Mouse (Mus musculus): Measurements from ENCODE around the gene Gm20379. TPM values are rescaled to one million over a fixed set of nuclear protein-coding genes. Genes with fewer than 3 reads are reported as not detected.
A peak's percentile ranks its signal among the peaks of the same experiment; 100 is the strongest.

The Gm20379 gene
- polyA plus RNA-seq, 1 experiment from 2014 or later = 0.90 TPM

- no peak overlapping the region for H3K4me2 ChIP-seq (ENCODE audit: low read depth, low read length)
- H3K27me3 ChIP-seq (ENCODE audit: control insufficient read depth, insufficient read depth, low read length) = no peaks in the 10 kb centered on the region
- no peak overlapping the region for H3K9ac ChIP-seq (ENCODE audit: low read length)
- H3K36me3 ChIP-seq (ENCODE audit: control insufficient read depth, insufficient read depth, low read length) = no peaks in the 10 kb centered on the region
- H3K4me1 ChIP-seq (ENCODE audit: control insufficient read depth, insufficient read depth, low read length) = peaks cover 7% of the 10 kb centered on the region
- no peak overlapping the region for H3K4me3 ChIP-seq (replicated peaks; ENCODE audit: low read length)
- no peak for ATAC-seq (ENCODE audit: insufficient read depth, low FRiP score)
- no peak overlapping the region for H3K27ac ChIP-seq (ENCODE audit: low read length)
- WGBS = 80% methylated on average over 6 of the region's 6 CpGs
- no peaks in the 10 kb centered on the region for H3K9me3 ChIP-seq (replicated peaks; ENCODE audit: control insufficient read depth, low read length)
Measured at GRCm38 (mm10) chr13:92351100-92351499, 45.3 kb downstream of the Gm20379 start.

- 9% methylated on average over 4 of the region's 4 CpGs for WGBS
- H3K27ac ChIP-seq (ENCODE audit: low read length) = peak overlapping the region; percentile 4; the same call in 1 of the 2 replicates
- peaks cover 1% of the 10 kb centered on the region; the same call in 1 of the 2 replicates for H3K36me3 ChIP-seq (ENCODE audit: control insufficient read depth, insufficient read depth, low read length)
- H3K27me3 ChIP-seq (ENCODE audit: control insufficient read depth, insufficient read depth, low read length) = no peaks in the 10 kb centered on the region
- H3K9ac ChIP-seq (ENCODE audit: low read length) = peak overlapping the region; percentile 63
- H3K9me3 ChIP-seq (replicated peaks; ENCODE audit: control insufficient read depth, low read length) = no peaks in the 10 kb centered on the region
- peaks cover 8% of the 10 kb centered on the region for H3K4me1 ChIP-seq (ENCODE audit: control insufficient read depth, insufficient read depth, low read length)
- H3K4me2 ChIP-seq (ENCODE audit: low read depth, low read length) = peak overlapping the region; percentile 61
- peak overlapping the region; percentile 77 for H3K4me3 ChIP-seq (replicated peaks; ENCODE audit: low read length)
- no peak for ATAC-seq (ENCODE audit: insufficient read depth, low FRiP score)
Measured at GRCm38 (mm10) chr13:92353956-92354355, 48.2 kb downstream of the Gm20379 start.

GRCm38 (mm10) chr13:92354456-92355271, 48.9 kb downstream of the Gm20379 start, which contains the start of the genes Dhfr and Msh3:
Dhfr (plus strand) TSS chr13:92354726.
Msh3 (minus strand) TSS chr13:92355003.
- peak; percentile 97 for ATAC-seq (ENCODE audit: insufficient read depth, low FRiP score)

GRCm38 (mm10) chr13:92355272-92355643, 49.5 kb downstream of the Gm20379 start:
- peak; percentile 8 for ATAC-seq (ENCODE audit: insufficient read depth, low FRiP score)
- Histone ChIP-seq H3K36me3 (ENCODE audit: control insufficient read depth, insufficient read depth, low read length) (peaks cover 3% of the 10 kb centered on the region; the same call in 1 of the 2 replicates), H3K4me3 (replicated peaks; ENCODE audit: low read length) (peak overlapping the region; percentile 77), H3K27ac (ENCODE audit: low read length) (peak overlapping the region; percentile 58), H3K4me1 (ENCODE audit: control insufficient read depth, insufficient read depth, low read length) (peaks cover 8% of the 10 kb centered on the region), H3K9ac (ENCODE audit: low read length) (peak overlapping the region; percentile 74), H3K4me2 (ENCODE audit: low read depth, low read length) (peak overlapping the region; percentile 95), H3K27me3 (ENCODE audit: control insufficient read depth, insufficient read depth, low read length) (no peaks in the 10 kb centered on the region), H3K9me3 (replicated peaks; ENCODE audit: control insufficient read depth, low read length) (no peaks in the 10 kb centered on the region)
- WGBS = 0% methylated on average over 24 of the region's 24 CpGs

More at GRCm38 (mm10) chr13:92354456-92355271, 48.9 kb downstream of the Gm20379 start, which contains the start of the genes Dhfr and Msh3:
- H3K27ac ChIP-seq (ENCODE audit: low read length) = peak within 1 kb of the TSS; percentile 91
- peaks cover 3% of the 10 kb centered on the region; the same call in 1 of the 2 replicates for H3K36me3 ChIP-seq (ENCODE audit: control insufficient read depth, insufficient read depth, low read length)
- peak within 1 kb of the TSS; percentile 95 for H3K4me2 ChIP-seq (ENCODE audit: low read depth, low read length)
- no peaks in the 10 kb centered on the region for H3K9me3 ChIP-seq (replicated peaks; ENCODE audit: control insufficient read depth, low read length)
- no peaks in the 10 kb centered on the region for H3K27me3 ChIP-seq (ENCODE audit: control insufficient read depth, insufficient read depth, low read length)
- under 1% methylated on average over 75 of the region's 76 CpGs for WGBS
- peak within 1 kb of the TSS; percentile 79 for H3K9ac ChIP-seq (ENCODE audit: low read length)
- peaks cover 8% of the 10 kb centered on the region for H3K4me1 ChIP-seq (ENCODE audit: control insufficient read depth, insufficient read depth, low read length)
- H3K4me3 ChIP-seq (replicated peaks; ENCODE audit: low read length) = peak within 1 kb of the TSS; percentile 77

GRCm38 (mm10) chr13:92356376-92356775, 50.6 kb downstream of the Gm20379 start:
- Histone ChIP-seq H3K27ac (ENCODE audit: low read length) (no peak overlapping the region), H3K36me3 (ENCODE audit: control insufficient read depth, insufficient read depth, low read length) (peaks cover 3% of the 10 kb centered on the region; the same call in 1 of the 2 replicates), H3K9ac (ENCODE audit: low read length) (no peak overlapping the region), H3K4me2 (ENCODE audit: low read depth, low read length) (peak overlapping the region; percentile 95), H3K4me3 (replicated peaks; ENCODE audit: low read length) (peak overlapping the region; percentile 77), H3K9me3 (replicated peaks; ENCODE audit: control insufficient read depth, low read length) (no peaks in the 10 kb centered on the region), H3K4me1 (ENCODE audit: control insufficient read depth, insufficient read depth, low read length) (peaks cover 8% of the 10 kb centered on the region), H3K27me3 (ENCODE audit: control insufficient read depth, insufficient read depth, low read length) (no peaks in the 10 kb centered on the region)
- ATAC-seq (ENCODE audit: insufficient read depth, low FRiP score) = no peak
- whole genome bisulfite sequencing = 76% methylated on average over 7 of the region's 7 CpGs

Other genes with a start within 250 kb of the Gm20379 start
- 0.77 and 1.3 TPM in 2 replicates for gene Rasgrf2, start 174.3 kb upstream of the Gm20379 start, polyA plus RNA-seq (2015; fragmentation: Nextera tagmentation; extraction: Ambion mirVana)
- 11.6 and 12.7 TPM in 2 replicates for gene Dhfr, start 48.7 kb downstream of the Gm20379 start, polyA plus RNA-seq (2015; fragmentation: Nextera tagmentation; extraction: Ambion mirVana)
- 20.1 and 20.5 TPM in 2 replicates for gene Msh3, start 49.0 kb downstream of the Gm20379 start, polyA plus RNA-seq (2015; fragmentation: Nextera tagmentation; extraction: Ambion mirVana)
- 0.08 and 0.16 TPM in 2 replicates for gene Ankrd34b, start 119.9 kb downstream of the Gm20379 start, polyA plus RNA-seq (2015; fragmentation: Nextera tagmentation; extraction: Ambion mirVana)
- gene Fam151b, start 178.0 kb downstream of the Gm20379 start, polyA plus RNA-seq (2015; fragmentation: Nextera tagmentation; extraction: Ambion mirVana) = 0.12 and 0.26 TPM in 2 replicates
- gene Zfyve16, start 224.9 kb downstream of the Gm20379 start, polyA plus RNA-seq (2015; fragmentation: Nextera tagmentation; extraction: Ambion mirVana) = 10.0 and 10.2 TPM in 2 replicates

Data from stomach, embryonic 16.5 days (tissue).